Mouse (Mus musculus): ENCODE data around the gene Gm4187. TPM values are rescaled to one million over a fixed set of nuclear protein-coding genes. Genes with fewer than 3 reads are reported as not detected.
"Not testable (repeated sequence)": the region's sequence is repeated elsewhere in the genome, so short reads cannot be mapped to it uniquely, and the experiment has no call there.

The Gm4187 gene
- not detected in 2 replicates for polyA plus RNA-seq (2012)

DNA sequence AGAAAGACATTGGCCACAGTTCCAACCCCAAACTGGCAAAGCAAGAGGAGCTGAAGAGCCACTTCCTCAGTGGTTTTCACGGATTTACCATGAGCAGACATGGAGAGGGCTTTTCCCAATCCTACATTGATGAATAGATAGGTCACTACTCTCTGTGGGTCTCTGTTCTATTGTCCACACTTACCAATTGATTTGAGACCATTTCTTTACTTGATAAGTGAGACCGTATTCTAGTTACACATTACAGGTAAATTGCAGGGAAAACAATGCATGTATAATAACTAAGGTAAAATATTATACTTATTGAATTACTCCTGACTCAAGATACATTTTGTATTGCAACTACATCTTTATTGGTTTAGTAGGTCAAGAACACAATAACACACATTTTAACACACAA, at the start of gene Gm4187:
Gene Gm4187, minus strand, starts transcription at position 101 of the 400 bp plus-strand sequence.
- H3K4me1 ChIP-seq (ENCODE audit: control insufficient read depth); H3K4me3 ChIP-seq (replicated peaks); H3K36me3 ChIP-seq (ENCODE audit: control insufficient read depth); H3K9me3 ChIP-seq (ENCODE audit: control insufficient read depth, low read length); H3K27me3 ChIP-seq (ENCODE audit: control insufficient read depth): not testable (repeated sequence)

DNA sequence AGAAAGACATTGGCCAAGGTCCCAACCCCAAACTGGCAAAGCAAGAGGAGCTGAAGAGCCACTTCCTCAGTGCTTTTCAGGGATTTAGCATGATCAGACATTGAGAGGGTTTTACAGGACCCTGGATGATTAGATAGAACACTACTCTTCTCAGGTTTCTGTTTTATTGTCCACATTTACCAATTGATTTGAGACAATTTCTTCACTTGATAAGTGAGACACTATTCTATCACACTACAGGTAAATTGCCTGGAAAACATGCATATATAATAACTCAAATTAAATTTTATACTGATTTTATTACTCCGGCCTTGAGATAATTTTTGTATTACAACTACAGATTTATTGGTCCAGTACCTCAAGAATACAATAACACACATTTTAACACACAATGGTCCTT, 41.4 kb upstream of the Gm4187 start, which contains the start of gene Gm8660:
Gene Gm8660, minus strand, starts transcription at position 101 of the 400 bp plus-strand sequence.
- H3K9me3 ChIP-seq (ENCODE audit: control insufficient read depth, low read length); H3K27me3 ChIP-seq (ENCODE audit: control insufficient read depth); H3K36me3 ChIP-seq (ENCODE audit: control insufficient read depth); H3K4me3 ChIP-seq (replicated peaks); H3K4me1 ChIP-seq (ENCODE audit: control insufficient read depth): not testable (repeated sequence)

Other genes starting within 250 kb of the Gm4187 start
- not detected in 2 replicates for gene Gm16451, start 211.5 kb downstream of the Gm4187 start, polyA plus RNA-seq (2012)
- gene Gm10666, start 195.0 kb downstream of the Gm4187 start, polyA plus RNA-seq (2012), result not detected in 2 replicates
- gene Vmn1r142, start 165.7 kb downstream of the Gm4187 start, polyA plus RNA-seq (2012), result not detected in 2 replicates
- not detected in 2 replicates for gene Vmn1r143, start 140.3 kb downstream of the Gm4187 start, polyA plus RNA-seq (2012)
- gene Gm8653, start 128.5 kb downstream of the Gm4187 start, polyA plus RNA-seq (2012), result not detected in 2 replicates
- not detected in 2 replicates for gene Gm8453, start 100.2 kb downstream of the Gm4187 start, polyA plus RNA-seq (2012)
- gene Gm8660, start 41.3 kb upstream of the Gm4187 start, polyA plus RNA-seq (2012), result not detected in 2 replicates
- gene Vmn1r148, start 83.9 kb upstream of the Gm4187 start, polyA plus RNA-seq (2012), result not detected in 2 replicates
- gene Vmn1r149, start 108.5 kb upstream of the Gm4187 start, polyA plus RNA-seq (2012), result not detected in 2 replicates
- gene Gm10665, start 134.4 kb upstream of the Gm4187 start, polyA plus RNA-seq (2012), result not detected in 2 replicates
- not detected in 2 replicates for gene Vmn1r151, start 170.0 kb upstream of the Gm4187 start, polyA plus RNA-seq (2012)
- not detected in 2 replicates for gene Vmn1r152, start 193.2 kb upstream of the Gm4187 start, polyA plus RNA-seq (2012)
- not detected in 2 replicates for gene Gm8677, start 205.2 kb upstream of the Gm4187 start, polyA plus RNA-seq (2012)
- gene Gm4201, start 235.6 kb upstream of the Gm4187 start, polyA plus RNA-seq (2012), result not detected in 2 replicates

Data from erythroblast, embryonic 14.5 days (primary cell).